Mouse (Mus musculus) skeletal muscle tissue, postnatal 0 days (tissue): ENCODE data around the gene Tmeff1. TPM values are rescaled to one million over a fixed set of nuclear protein-coding genes. Genes with fewer than 3 reads are reported as not detected.

Source experiments
- polyA plus RNA-seq: library from polyadenylated mRNA; unstranded; fragments of >200 nt; fragmentation: Nextera tagmentation; extraction: Ambion mirVana; gene quantifications from 2 replicates; pipeline ENCODE4 v1.2.1, GENCODE M21; 2015

Gene Tmeff1
- polyA plus RNA-seq: 6.3 and 6.7 TPM in 2 replicates

GRCm38 (mm10) chr4:48584421-48585240 is at the start of gene Tmeff1:
Gene Tmeff1 (plus strand): TSS chr4:48585174.

GRCm38 (mm10) chr4:48539841-48540575 is 45.0 kb upstream of the Tmeff1 start, which contains the start of gene Msantd3:
Gene Msantd3 (plus strand): TSS chr4:48539935.

GRCm38 (mm10) chr4:48663271-48663670 is 78.3 kb downstream of the Tmeff1 start, which contains the start of gene Cavin4:
Gene Cavin4 (plus strand): TSS chr4:48663514.

Other genes starting within 250 kb of the Tmeff1 start
- gene Tex10, start 111.7 kb upstream of the Tmeff1 start, polyA plus RNA-seq: 15.3 and 16.1 TPM in 2 replicates
- gene Msantd3, start 45.2 kb upstream of the Tmeff1 start, polyA plus RNA-seq: 20.1 and 22.7 TPM in 2 replicates
- gene Cavin4, start 78.3 kb downstream of the Tmeff1 start, polyA plus RNA-seq: 193 and 213 TPM in 2 replicates